Mouse (Mus musculus): ENCODE measurements at regions not wholly inside any gene's neighbourhood (a gene's known extent, or its start where the extent isn't known, plus 50 kb on each side); places are given as distances from the start of the nearest gene placed in this dataset.
"Not testable (repeated sequence)": the region's sequence is repeated elsewhere in the genome, so short reads cannot be mapped to it uniquely, and the experiment has no call there.

DNA sequence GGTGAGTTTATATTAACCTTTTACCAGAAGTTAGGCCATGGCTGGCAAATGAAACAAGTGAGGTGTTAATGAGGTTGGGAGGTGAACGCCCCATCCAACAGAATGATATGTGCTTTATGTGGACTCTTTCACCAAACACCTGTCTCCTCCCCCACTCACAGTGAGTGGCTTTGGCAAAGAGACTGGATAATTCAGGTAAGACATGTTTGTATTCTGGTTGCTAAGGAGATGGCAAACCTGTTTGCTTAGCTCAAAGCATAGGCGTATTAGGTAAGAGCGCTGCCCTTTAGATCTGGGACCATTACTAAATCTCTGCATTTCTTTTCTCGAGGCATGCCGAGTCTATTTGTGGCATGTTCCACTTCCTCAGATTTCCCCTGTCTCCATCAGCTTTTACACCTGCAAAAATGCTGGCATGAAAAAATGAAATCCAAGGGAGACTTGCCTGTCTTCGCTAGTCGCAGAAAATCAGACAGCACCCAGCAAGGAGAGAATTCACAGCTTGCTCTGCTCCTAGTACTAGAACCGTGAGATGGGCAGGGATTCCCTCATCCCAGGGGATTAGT, 176.7 kb upstream of the Serp2 start:
- Histone ChIP-seq H3K27ac (peak overlapping the region; percentile 72), H3K27me3 (no peaks in the 10 kb centered on the region), H3K9me3 (no peaks in the 10 kb centered on the region), H3K36me3 (no peaks in the 10 kb centered on the region), H3K4me2 (no peak overlapping the region), H3K4me3 (no peak overlapping the region), H3K9ac (no peak overlapping the region), H3K4me1 (peaks cover 24% of the 10 kb centered on the region)
- ATAC-seq (ENCODE audit: borderline replicate concordance, extremely low read depth, low FRiP score, low TSS enrichment) = peak; percentile 58; the same call in 1 of the 2 replicates
- 57% methylated on average over 8 of the region's 8 CpGs for WGBS

DNA sequence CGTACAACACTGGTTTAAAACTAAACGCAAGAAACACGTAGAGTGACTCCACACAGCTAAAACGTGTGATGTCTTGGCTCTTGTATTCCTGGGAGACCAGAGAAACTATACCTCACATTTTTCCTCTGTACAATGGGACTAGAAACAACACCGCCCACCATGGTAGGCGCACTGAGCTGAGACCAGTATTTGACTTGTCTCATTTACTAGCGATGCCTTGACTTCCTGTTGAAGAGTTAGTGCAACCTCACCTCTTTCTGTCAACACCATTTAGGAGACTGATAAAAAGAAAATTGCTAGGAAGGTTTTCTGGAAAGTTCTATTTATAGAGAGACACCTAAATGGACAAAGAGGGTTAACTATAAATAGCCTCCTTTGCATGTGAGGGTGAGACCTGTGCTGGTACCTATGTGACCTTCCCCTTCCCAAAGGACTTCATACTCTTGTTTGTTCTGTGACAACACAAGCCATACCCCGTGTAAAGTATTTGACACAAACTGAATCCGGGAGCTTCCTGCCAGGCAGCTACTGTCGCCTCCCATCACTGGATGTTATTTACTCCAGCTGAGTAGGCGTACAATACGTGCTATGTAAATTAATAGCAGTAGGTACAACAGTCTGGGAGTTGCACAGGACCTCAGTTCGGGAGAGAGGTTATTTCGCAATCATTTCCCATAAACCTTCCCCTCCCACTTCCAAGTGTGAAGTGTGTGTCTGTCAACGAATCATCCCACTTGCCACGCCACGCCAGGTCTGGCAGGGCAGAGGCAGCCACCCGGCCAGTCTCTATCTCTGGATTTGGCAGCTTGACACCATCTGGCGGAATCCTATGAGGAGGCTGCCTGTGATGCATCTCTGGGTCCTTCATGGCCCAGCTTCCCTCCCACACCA, 174.7 kb upstream of the Serp2 start:
- no peaks in the 10 kb centered on the region for H3K36me3 ChIP-seq
- H3K4me2 ChIP-seq = no peak overlapping the region
- H3K9ac ChIP-seq = no peak overlapping the region
- no peaks in the 10 kb centered on the region for H3K9me3 ChIP-seq
- H3K27ac ChIP-seq = no peak overlapping the region
- no peaks in the 10 kb centered on the region for H3K27me3 ChIP-seq
- 45% methylated on average over 19 of the region's 19 CpGs for WGBS
- H3K4me3 ChIP-seq = no peak overlapping the region
- peak; percentile 53; the same call in 1 of the 2 replicates for ATAC-seq (ENCODE audit: borderline replicate concordance, extremely low read depth, low FRiP score, low TSS enrichment)
- peaks cover 24% of the 10 kb centered on the region for H3K4me1 ChIP-seq

DNA sequence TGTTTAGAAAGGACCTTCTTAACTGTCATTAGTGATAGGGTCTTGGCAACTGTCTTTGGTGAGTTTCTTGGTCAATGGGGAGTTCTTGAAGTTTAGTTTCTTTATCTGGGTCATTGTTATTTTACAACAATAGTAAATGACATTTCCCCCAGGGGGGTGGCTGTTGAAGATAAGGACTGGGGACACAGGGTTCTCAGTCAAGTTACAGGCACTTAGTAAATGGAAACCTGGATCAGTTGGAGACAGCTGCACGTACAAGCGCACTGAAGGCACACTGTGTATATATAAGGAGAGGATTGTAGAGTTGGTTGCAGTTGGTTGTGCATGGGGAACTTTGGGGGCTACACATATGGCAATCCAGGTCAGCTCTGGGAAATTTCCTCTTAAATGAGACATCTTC, 169.2 kb upstream of the Serp2 start:
- H3K27ac ChIP-seq = no peak overlapping the region
- H3K9me3 ChIP-seq = no peaks in the 10 kb centered on the region
- no peak for ATAC-seq (ENCODE audit: borderline replicate concordance, extremely low read depth, low FRiP score, low TSS enrichment)
- no peak overlapping the region for H3K4me3 ChIP-seq
- no peak overlapping the region for H3K9ac ChIP-seq
- H3K36me3 ChIP-seq = no peaks in the 10 kb centered on the region
- peaks cover 11% of the 10 kb centered on the region; the same call in 1 of the 2 replicates for H3K4me1 ChIP-seq
- no peak overlapping the region for H3K4me2 ChIP-seq
- 88% methylated on average over 2 of the region's 2 CpGs for WGBS
- no peaks in the 10 kb centered on the region for H3K27me3 ChIP-seq

DNA sequence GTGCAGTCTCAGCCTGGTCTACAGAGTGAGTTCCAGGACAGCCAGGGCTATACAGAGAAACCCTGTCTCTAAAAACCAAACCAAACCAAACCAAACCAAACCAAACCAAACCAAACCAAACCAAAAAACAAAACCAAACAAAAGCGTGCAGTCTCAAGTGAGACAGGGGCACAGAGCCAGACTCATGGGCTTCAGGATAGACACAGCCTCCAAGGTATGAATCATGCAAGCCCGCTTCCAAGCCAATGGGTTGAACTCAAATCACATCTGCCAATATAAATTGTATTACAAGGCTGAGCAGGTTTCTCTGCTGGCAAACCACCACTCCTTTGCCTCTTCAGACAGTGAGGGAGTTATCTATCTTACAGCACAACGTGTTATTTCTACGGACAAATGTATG, 168.5 kb upstream of the Serp2 start:
- H3K4me3 ChIP-seq; H3K9ac ChIP-seq; ATAC-seq (ENCODE audit: borderline replicate concordance, extremely low read depth, low FRiP score, low TSS enrichment); H3K9me3 ChIP-seq; H3K4me2 ChIP-seq; H3K27ac ChIP-seq; H3K36me3 ChIP-seq; H3K27me3 ChIP-seq: not testable (repeated sequence)
- H3K4me1 ChIP-seq = peaks cover 11% of the 10 kb centered on the region; the same call in 1 of the 2 replicates
- 90% methylated on average over 4 of the region's 4 CpGs for WGBS

DNA sequence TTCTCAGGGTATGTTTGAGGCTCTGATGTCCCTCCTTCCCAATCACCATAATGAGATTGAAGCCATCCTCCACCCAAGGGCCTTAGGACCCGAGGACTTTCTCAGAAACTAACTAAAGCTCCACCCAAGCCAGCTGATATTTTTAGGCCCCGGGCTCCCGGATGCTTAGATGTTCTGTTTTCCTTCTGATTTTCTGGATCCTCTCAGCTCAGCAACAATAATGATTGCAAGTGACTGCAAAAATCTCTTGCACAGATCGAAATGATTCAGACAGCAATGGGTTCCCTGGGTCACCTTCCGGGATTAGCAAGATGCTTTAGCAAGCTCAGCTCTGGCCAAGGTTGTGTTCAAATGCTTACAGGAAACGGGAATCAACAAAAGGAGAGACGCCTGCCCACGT, 168.1 kb upstream of the Serp2 start:
- no peak overlapping the region for H3K27ac ChIP-seq
- no peak for ATAC-seq (ENCODE audit: borderline replicate concordance, extremely low read depth, low FRiP score, low TSS enrichment)
- no peaks in the 10 kb centered on the region for H3K27me3 ChIP-seq
- no peaks in the 10 kb centered on the region for H3K36me3 ChIP-seq
- H3K4me3 ChIP-seq = no peak overlapping the region
- no peak overlapping the region for H3K4me2 ChIP-seq
- no peak overlapping the region for H3K9ac ChIP-seq
- H3K4me1 ChIP-seq = peaks cover 11% of the 10 kb centered on the region; the same call in 1 of the 2 replicates
- no peaks in the 10 kb centered on the region for H3K9me3 ChIP-seq
- 78% methylated on average over 8 of the region's 8 CpGs for WGBS

DNA sequence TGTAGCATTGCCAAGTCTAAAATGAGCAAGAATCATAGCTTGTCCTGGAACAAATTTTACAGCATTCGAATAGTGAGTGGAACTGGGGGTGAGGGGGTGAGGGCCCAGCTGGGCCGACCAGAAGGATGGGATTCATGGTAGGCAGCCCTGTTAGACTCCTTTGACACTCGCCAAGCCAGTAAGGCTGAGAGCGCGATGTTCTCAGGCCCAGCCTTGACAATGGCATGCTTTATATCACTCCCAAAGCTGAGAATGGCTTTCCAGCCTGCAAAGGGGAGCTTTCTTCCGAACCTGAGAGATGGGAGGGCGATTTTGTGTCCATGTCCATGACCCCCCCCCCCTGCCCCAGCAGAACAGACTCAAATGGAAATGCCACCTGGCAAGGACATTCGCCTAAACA, 167.7 kb upstream of the Serp2 start:
- no peaks in the 10 kb centered on the region for H3K27me3 ChIP-seq
- H3K4me2 ChIP-seq = no peak overlapping the region
- H3K4me3 ChIP-seq = no peak overlapping the region
- no peak overlapping the region for H3K27ac ChIP-seq
- WGBS = 60% methylated on average over 8 of the region's 8 CpGs
- ATAC-seq (ENCODE audit: borderline replicate concordance, extremely low read depth, low FRiP score, low TSS enrichment) = no peak
- H3K9ac ChIP-seq = no peak overlapping the region
- peaks cover 11% of the 10 kb centered on the region; the same call in 1 of the 2 replicates for H3K4me1 ChIP-seq
- no peaks in the 10 kb centered on the region for H3K36me3 ChIP-seq
- no peaks in the 10 kb centered on the region for H3K9me3 ChIP-seq

DNA sequence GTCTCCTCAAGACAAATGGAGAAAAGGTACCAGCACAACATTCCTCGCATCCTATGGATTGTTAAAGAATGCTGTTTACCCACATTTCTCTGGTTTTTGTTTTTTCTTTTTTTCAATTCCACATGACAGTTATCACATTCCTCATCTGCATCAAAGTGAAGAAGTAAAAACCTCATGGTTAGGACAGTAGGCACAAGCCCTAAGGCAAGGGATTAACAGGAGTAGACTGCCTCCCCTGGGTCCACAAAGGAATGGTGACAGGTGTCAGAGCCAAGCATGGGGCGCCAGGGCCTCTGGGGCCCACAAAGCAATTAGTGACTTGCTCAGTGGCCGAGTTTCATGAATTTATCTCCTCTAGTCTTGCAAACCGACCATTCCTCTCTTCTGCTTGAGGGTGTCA, 166.9 kb upstream of the Serp2 start:
- 59% methylated on average over 4 of the region's 4 CpGs for WGBS
- Histone ChIP-seq H3K4me3 (no peak overlapping the region), H3K27ac (no peak overlapping the region), H3K4me1 (peaks cover 11% of the 10 kb centered on the region; the same call in 1 of the 2 replicates), H3K9me3 (no peaks in the 10 kb centered on the region), H3K27me3 (no peaks in the 10 kb centered on the region), H3K4me2 (no peak overlapping the region), H3K36me3 (no peaks in the 10 kb centered on the region), H3K9ac (no peak overlapping the region)
- no peak for ATAC-seq (ENCODE audit: borderline replicate concordance, extremely low read depth, low FRiP score, low TSS enrichment)

DNA sequence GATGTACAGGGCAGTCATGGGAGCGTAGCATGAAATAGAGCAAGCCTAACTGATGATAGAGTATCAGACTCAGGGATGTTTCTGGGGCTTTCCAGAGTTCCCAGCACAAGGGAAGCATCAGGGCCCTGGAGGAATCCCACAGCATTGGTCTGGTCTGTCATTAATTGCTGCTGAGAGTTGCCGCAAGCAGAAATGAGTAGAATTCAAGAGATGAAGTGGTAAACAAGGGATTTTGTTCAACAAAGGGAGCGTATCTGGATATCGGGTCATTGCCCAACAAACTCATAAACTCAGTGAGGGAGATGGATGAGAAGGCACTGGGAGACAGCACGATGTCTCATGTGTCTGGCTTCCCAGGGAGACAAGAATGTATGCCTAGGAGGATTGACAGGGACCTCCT, 165.6 kb upstream of the Serp2 start:
- Histone ChIP-seq H3K27ac (no peak overlapping the region), H3K4me3 (no peak overlapping the region), H3K4me1 (peaks cover 11% of the 10 kb centered on the region; the same call in 1 of the 2 replicates), H3K4me2 (no peak overlapping the region), H3K9ac (no peak overlapping the region), H3K36me3 (no peaks in the 10 kb centered on the region), H3K9me3 (no peaks in the 10 kb centered on the region), H3K27me3 (no peaks in the 10 kb centered on the region)
- ATAC-seq (ENCODE audit: borderline replicate concordance, extremely low read depth, low FRiP score, low TSS enrichment) = no peak
- WGBS = 88% methylated on average over 5 of the region's 5 CpGs

DNA sequence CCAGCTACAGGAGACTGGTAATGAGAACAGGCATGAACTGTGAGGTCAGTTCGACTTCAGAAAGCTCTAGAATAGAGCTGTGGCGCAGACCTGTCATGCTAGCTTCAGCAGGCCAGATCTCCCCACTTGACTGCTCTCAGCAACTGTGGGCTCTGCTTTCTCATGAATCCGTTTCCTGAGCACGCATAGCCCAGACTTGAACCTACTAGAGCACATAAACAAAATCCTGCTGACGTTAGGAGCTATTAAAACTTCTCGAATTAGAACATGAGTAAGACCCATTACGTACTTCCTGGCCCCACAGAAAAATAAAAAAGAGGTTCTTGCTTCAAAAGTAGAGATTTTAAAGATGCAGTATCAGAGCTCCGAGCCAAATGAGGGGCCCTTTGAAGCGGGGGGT, 165.1 kb upstream of the Serp2 start:
- no peaks in the 10 kb centered on the region for H3K36me3 ChIP-seq
- no peak overlapping the region for H3K9ac ChIP-seq
- no peak overlapping the region for H3K27ac ChIP-seq
- peaks cover 11% of the 10 kb centered on the region; the same call in 1 of the 2 replicates for H3K4me1 ChIP-seq
- no peak for ATAC-seq (ENCODE audit: borderline replicate concordance, extremely low read depth, low FRiP score, low TSS enrichment)
- no peak overlapping the region for H3K4me2 ChIP-seq
- H3K27me3 ChIP-seq = no peaks in the 10 kb centered on the region
- WGBS = 65% methylated on average over 9 of the region's 9 CpGs
- no peak overlapping the region for H3K4me3 ChIP-seq
- H3K9me3 ChIP-seq = no peaks in the 10 kb centered on the region

DNA sequence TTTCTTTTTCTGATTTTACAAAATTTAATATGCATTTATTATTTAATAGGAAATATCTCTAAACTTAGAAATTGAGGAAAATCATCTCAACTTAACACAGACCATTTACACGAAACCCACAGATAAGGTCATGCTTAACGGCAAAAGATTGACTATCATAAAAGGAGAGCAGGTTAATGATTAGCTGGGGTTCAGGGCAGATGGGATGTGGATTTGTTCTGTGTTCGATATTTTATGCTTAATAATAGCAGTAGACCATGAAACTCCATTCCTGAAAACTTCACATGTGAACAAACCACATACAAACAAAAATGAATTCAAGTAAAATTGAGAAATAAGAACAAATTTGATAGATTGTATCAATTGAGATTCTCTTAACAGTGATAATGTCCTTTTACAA, 160.4 kb upstream of the Serp2 start:
- H3K27me3 ChIP-seq = no peaks in the 10 kb centered on the region
- 77% methylated on average over 3 of the region's 3 CpGs for WGBS
- H3K9ac ChIP-seq = no peak overlapping the region
- H3K4me3 ChIP-seq = no peak overlapping the region
- H3K9me3 ChIP-seq = no peaks in the 10 kb centered on the region
- no peak overlapping the region for H3K4me2 ChIP-seq
- H3K36me3 ChIP-seq = no peaks in the 10 kb centered on the region
- no peak overlapping the region for H3K27ac ChIP-seq
- peaks cover 22% of the 10 kb centered on the region for H3K4me1 ChIP-seq
- no peak for ATAC-seq (ENCODE audit: borderline replicate concordance, extremely low read depth, low FRiP score, low TSS enrichment)

DNA sequence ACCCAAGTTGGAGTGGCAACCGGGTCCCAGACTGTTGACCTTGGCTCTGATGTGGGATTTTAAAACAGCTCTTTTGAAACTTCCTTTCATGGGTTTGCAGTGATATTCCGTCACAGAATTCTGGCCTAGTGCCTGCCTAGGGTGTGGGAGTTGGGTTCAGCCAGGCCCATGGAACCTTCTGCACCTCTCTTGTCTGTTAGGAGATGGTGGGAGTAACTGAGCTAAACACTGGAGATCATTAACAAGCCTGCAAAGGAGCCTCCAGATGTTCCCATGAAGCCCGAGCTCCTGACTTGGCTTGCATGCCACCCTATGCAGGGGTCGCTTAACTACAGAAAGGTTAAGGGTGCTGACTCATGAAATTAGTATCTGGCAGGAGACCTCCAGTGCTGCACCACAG, 158.0 kb upstream of the Serp2 start:
- WGBS = 38% methylated on average over 4 of the region's 4 CpGs
- Histone ChIP-seq H3K4me1 (peaks cover 19% of the 10 kb centered on the region), H3K36me3 (no peaks in the 10 kb centered on the region), H3K9me3 (no peaks in the 10 kb centered on the region), H3K27ac (peak overlapping the region; percentile 42), H3K9ac (no peak overlapping the region), H3K27me3 (no peaks in the 10 kb centered on the region), H3K4me3 (no peak overlapping the region), H3K4me2 (no peak overlapping the region)
- ATAC-seq (ENCODE audit: borderline replicate concordance, extremely low read depth, low FRiP score, low TSS enrichment) = peak; percentile 23; the same call in 1 of the 2 replicates

DNA sequence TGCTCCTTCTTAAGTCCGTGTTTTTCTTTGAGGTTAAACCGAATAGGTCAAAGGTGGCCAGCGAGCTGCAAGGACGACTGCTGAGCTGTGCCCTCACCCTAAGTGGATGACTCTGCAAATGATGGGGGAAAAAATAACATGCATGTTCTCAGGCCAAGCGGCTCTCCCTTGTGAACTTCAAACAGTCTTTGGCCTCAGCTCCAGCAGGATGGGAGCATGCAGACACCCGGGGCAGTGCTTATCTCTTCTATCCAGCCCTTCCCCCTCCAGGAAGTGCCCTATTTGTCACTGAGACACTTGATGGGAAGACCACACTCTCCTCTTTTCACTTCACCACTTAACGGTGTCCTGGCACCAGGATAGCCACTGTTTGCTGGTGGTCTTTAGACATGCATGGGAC, 157.3 kb upstream of the Serp2 start:
- Histone ChIP-seq H3K4me2 (no peak overlapping the region), H3K9me3 (no peaks in the 10 kb centered on the region), H3K4me3 (no peak overlapping the region), H3K27me3 (no peaks in the 10 kb centered on the region), H3K9ac (no peak overlapping the region), H3K27ac (0 out of 2 replicates have a peak overlapping the region, but pooled peaks have one; percentile 29), H3K4me1 (peaks cover 27% of the 10 kb centered on the region), H3K36me3 (no peaks in the 10 kb centered on the region)
- no peak for ATAC-seq (ENCODE audit: borderline replicate concordance, extremely low read depth, low FRiP score, low TSS enrichment)
- WGBS = 21% methylated on average over 7 of the region's 7 CpGs

Data from lung, embryonic 15.5 days (tissue).